Mouse (Mus musculus) Muller cell, postnatal 12 days (primary cell): ENCODE measurements around the gene Apoa4.

ENCODE experiments used
- DNase-seq: peaks from one replicate; pipeline ENCODE4 v3.0.0-alpha.2; 2015; ENCODE audit errors: inconsistent ontology term

Apoa4 gene

GRCm38 (mm10) chr9:46227064-46227614 is 13.4 kb upstream of the Apoa4 start:
- DNase-seq, result no peak

- no peak for DNase-seq
These were observed 12.0 kb upstream of the Apoa4 start, which contains the start of gene Apoa1 for GRCm38 (mm10) chr9:46228491-46228890. TSS of gene Apoa1 (plus strand) at chr9:46228580.

- peak; percentile 82 for DNase-seq
These were observed 10.7 kb upstream of the Apoa4 start for GRCm38 (mm10) chr9:46229573-46230449.

GRCm38 (mm10) chr9:46230450-46230975 is 10.0 kb upstream of the Apoa4 start:
- DNase-seq, result no peak

GRCm38 (mm10) chr9:46235196-46235595 is 5.3 kb upstream of the Apoa4 start:
- no peak for DNase-seq

- no peak for DNase-seq
These were observed 5.1 kb upstream of the Apoa4 start, which contains the start of gene Apoc3 for GRCm38 (mm10) chr9:46235596-46235648. TSS of gene Apoc3 (minus strand) at chr9:46235636.

- no peak for DNase-seq
These were observed 4.8 kb upstream of the Apoa4 start for GRCm38 (mm10) chr9:46235649-46236048.

GRCm38 (mm10) chr9:46238850-46239249 is 1.6 kb upstream of the Apoa4 start:
- DNase-seq, result no peak

GRCm38 (mm10) chr9:46241818-46242217 is 1.3 kb downstream of the Apoa4 start:
- DNase-seq, result no peak

- no peak for DNase-seq
These were observed 2.6 kb downstream of the Apoa4 start for GRCm38 (mm10) chr9:46243122-46243521.

GRCm38 (mm10) chr9:46243584-46243983 is 3.1 kb downstream of the Apoa4 start:
- DNase-seq, result no peak

- DNase-seq, result peak; percentile 62
These were observed 6.3 kb downstream of the Apoa4 start for GRCm38 (mm10) chr9:46246752-46247324.

GRCm38 (mm10) chr9:46256177-46256576 is 15.7 kb downstream of the Apoa4 start:
- no peak for DNase-seq

- no peak for DNase-seq
These were observed 16.3 kb downstream of the Apoa4 start for GRCm38 (mm10) chr9:46256658-46257385.

GRCm38 (mm10) chr9:46257546-46257945 is 17.1 kb downstream of the Apoa4 start:
- DNase-seq, result no peak

- DNase-seq, result no peak
These were observed 18.6 kb downstream of the Apoa4 start for GRCm38 (mm10) chr9:46259111-46259510.

- DNase-seq, result no peak
These were observed 20.6 kb downstream of the Apoa4 start for GRCm38 (mm10) chr9:46261131-46261530.

- no peak for DNase-seq
These were observed 27.9 kb downstream of the Apoa4 start, which contains the start of gene Apoa5 for GRCm38 (mm10) chr9:46268343-46268873. TSS of gene Apoa5 (plus strand) at chr9:46268633.

- DNase-seq, result no peak
These were observed 28.6 kb downstream of the Apoa4 start for GRCm38 (mm10) chr9:46269125-46269524.

GRCm38 (mm10) chr9:46270782-46271181 is 30.3 kb downstream of the Apoa4 start:
- no peak for DNase-seq

GRCm38 (mm10) chr9:46272070-46272469 is 31.6 kb downstream of the Apoa4 start:
- DNase-seq, result no peak
